Mouse (Mus musculus) kidney, embryonic 16.5 days (tissue): ENCODE measurements around the gene Fam129a. TPM values are rescaled to one million over a fixed set of nuclear protein-coding genes. Genes with fewer than 3 reads are reported as not detected.

ENCODE experiments used
- ATAC-seq: fragments of 200-750 bp; cut with Nextera tagmentation; 2 replicates; pipeline ENCODE4 v1.8.0; 2017; ENCODE audit warnings: moderate TSS enrichment; ENCODE audit not compliant: low FRiP score, low TSS enrichment
- H3K27ac ChIP-seq: fragments of 300-500 bp; sonication (generic); 2 replicates; pipeline ENCODE4 v1.5.1; 2014; ENCODE audit warnings: low read length
- H3K27me3 ChIP-seq: fragments of 300-500 bp; sonication (generic); 2 replicates; pipeline ENCODE4 v1.6.1; 2014; ENCODE audit warnings: low read length, control low read depth, mixed read lengths; ENCODE audit not compliant: insufficient read depth
- H3K36me3 ChIP-seq: fragments of 300-500 bp; sonication (generic); 2 replicates; pipeline ENCODE4 v1.6.1; 2014; ENCODE audit warnings: low read length, control low read depth, mixed read lengths; ENCODE audit not compliant: insufficient read depth
- H3K4me1 ChIP-seq: fragments of 300-500 bp; sonication (generic); 2 replicates; pipeline ENCODE4 v1.6.1; 2014; ENCODE audit warnings: low read length, control low read depth, mixed read lengths; ENCODE audit not compliant: insufficient read depth
- H3K4me2 ChIP-seq: fragments of 300-500 bp; sonication (generic); replicated peaks from 2 replicates; pipeline ENCODE4 v1.6.1; 2014; ENCODE audit warnings: low read depth, low read length
- H3K4me3 ChIP-seq: fragments of 300-500 bp; sonication (generic); 2 replicates; pipeline ENCODE4 v1.5.1; 2014; ENCODE audit warnings: mild to moderate bottlenecking, low read length
- H3K9ac ChIP-seq: fragments of 300-500 bp; sonication (generic); replicated peaks from 2 replicates; pipeline ENCODE4 v1.6.1; 2014; ENCODE audit warnings: low read length
- H3K9me3 ChIP-seq: fragments of 300-500 bp; sonication (generic); 2 replicates; pipeline ENCODE4 v1.6.1; 2016; ENCODE audit warnings: low read length, control low read depth
- WGBS: fragments of 180-500 bp; shearing (Covaris S2); extraction: QIAGEN DNeasy Blood & Tissue Kit; methylation state at CpG from one replicate; pipeline ENCODE4 v1.1.7; 2014; 5-methylcytosine and 5-hydroxymethylcytosine counted together
- polyA plus RNA-seq: library from polyadenylated mRNA; unstranded; fragments of >200 nt; fragmentation: Nextera tagmentation; extraction: Ambion mirVana; gene quantifications from 2 replicates; pipeline ENCODE4 v1.2.1, GENCODE M21; 2015

Fam129a gene
- polyA plus RNA-seq, 1 experiment from 2014 or later: 11.8 TPM

GRCm38 (mm10) chr1:151563401-151563800 is 7.6 kb upstream of the Fam129a start:
- H3K9ac ChIP-seq: no peak overlapping the region
- no peaks in the 10 kb centered on the region for H3K27me3 ChIP-seq
- H3K4me2 ChIP-seq: no peak overlapping the region
- no peaks in the 10 kb centered on the region for H3K9me3 ChIP-seq
- H3K27ac ChIP-seq: no peak overlapping the region
- no peak overlapping the region for H3K4me3 ChIP-seq
- H3K36me3 ChIP-seq: no peaks in the 10 kb centered on the region
- no peaks in the 10 kb centered on the region for H3K4me1 ChIP-seq
- WGBS: 61% methylated on average over 5 of the region's 5 CpGs
- no peak for ATAC-seq

- no peak overlapping the region for H3K4me2 ChIP-seq
- no peaks in the 10 kb centered on the region for H3K9me3 ChIP-seq
- H3K27me3 ChIP-seq: no peaks in the 10 kb centered on the region
- no peaks in the 10 kb centered on the region for H3K4me1 ChIP-seq
- ATAC-seq: no peak
- WGBS: 53% methylated on average over 6 of the region's 6 CpGs
- H3K4me3 ChIP-seq: no peak overlapping the region
- no peak overlapping the region for H3K9ac ChIP-seq
- no peak overlapping the region for H3K27ac ChIP-seq
- no peaks in the 10 kb centered on the region for H3K36me3 ChIP-seq
These were observed 7.1 kb upstream of the Fam129a start for GRCm38 (mm10) chr1:151563893-151564292.

GRCm38 (mm10) chr1:151564377-151564776 is 6.6 kb upstream of the Fam129a start:
- ATAC-seq: peak; percentile 89
- Histone ChIP-seq H3K27me3 (no peaks in the 10 kb centered on the region), H3K4me2 (no peak overlapping the region), H3K4me1 (no peaks in the 10 kb centered on the region), H3K9ac (no peak overlapping the region), H3K27ac (no peak overlapping the region), H3K36me3 (no peaks in the 10 kb centered on the region), H3K4me3 (no peak overlapping the region), H3K9me3 (no peaks in the 10 kb centered on the region)
- WGBS: 14% methylated on average over 12 of the region's 12 CpGs

- WGBS: 74% methylated on average over 7 of the region's 7 CpGs
- no peak overlapping the region for H3K27ac ChIP-seq
- H3K4me1 ChIP-seq: peaks cover 17% of the 10 kb centered on the region
- H3K36me3 ChIP-seq: no peaks in the 10 kb centered on the region
- H3K9me3 ChIP-seq: no peaks in the 10 kb centered on the region
- H3K9ac ChIP-seq: no peak overlapping the region
- H3K27me3 ChIP-seq: no peaks in the 10 kb centered on the region
- H3K4me2 ChIP-seq: no peak overlapping the region
- no peak overlapping the region for H3K4me3 ChIP-seq
- no peak for ATAC-seq
These were observed 2.3 kb upstream of the Fam129a start for GRCm38 (mm10) chr1:151568682-151569081.

GRCm38 (mm10) chr1:151571838-151572578 is 1.0 kb downstream of the Fam129a start:
- H3K27ac ChIP-seq: 0 out of 2 replicates have a peak overlapping the region, but pooled peaks have one; percentile 33
- ATAC-seq: 0 out of 2 replicates have a peak, but pooled peaks have one; percentile 2

GRCm38 (mm10) chr1:151572601-151573320 is 1.8 kb downstream of the Fam129a start:
- Histone ChIP-seq H3K27ac (no peak overlapping the region), H3K4me3 (no peak overlapping the region), H3K9me3 (no peaks in the 10 kb centered on the region), H3K36me3 (no peaks in the 10 kb centered on the region), H3K4me1 (peaks cover 21% of the 10 kb centered on the region), H3K9ac (no peak overlapping the region), H3K4me2 (peak overlapping the region; percentile 13; the same call in 1 of the 2 replicates), H3K27me3 (no peaks in the 10 kb centered on the region)
- 74% methylated on average over 7 of the region's 7 CpGs for WGBS
- no peak for ATAC-seq

More at GRCm38 (mm10) chr1:151571838-151572578, 1.0 kb downstream of the Fam129a start:
- H3K4me3 ChIP-seq: peak overlapping the region; percentile 58
- 21% methylated on average over 10 of the region's 10 CpGs for WGBS
- no peaks in the 10 kb centered on the region for H3K9me3 ChIP-seq
- no peaks in the 10 kb centered on the region for H3K36me3 ChIP-seq
- H3K27me3 ChIP-seq: no peaks in the 10 kb centered on the region
- H3K9ac ChIP-seq: peak overlapping the region; percentile 69
- peaks cover 21% of the 10 kb centered on the region for H3K4me1 ChIP-seq
- H3K4me2 ChIP-seq: peak overlapping the region; percentile 87

- no peak overlapping the region for H3K27ac ChIP-seq
- no peaks in the 10 kb centered on the region for H3K36me3 ChIP-seq
- WGBS: 82% methylated on average over 8 of the region's 8 CpGs
- no peaks in the 10 kb centered on the region for H3K27me3 ChIP-seq
- no peaks in the 10 kb centered on the region for H3K4me1 ChIP-seq
- H3K9me3 ChIP-seq: no peaks in the 10 kb centered on the region
- ATAC-seq: no peak
- no peak overlapping the region for H3K4me2 ChIP-seq
- H3K9ac ChIP-seq: no peak overlapping the region
- H3K4me3 ChIP-seq: no peak overlapping the region
These were observed 9.4 kb downstream of the Fam129a start for GRCm38 (mm10) chr1:151580200-151580982.

- no peaks in the 10 kb centered on the region for H3K4me1 ChIP-seq
These were observed 10.5 kb downstream of the Fam129a start for GRCm38 (mm10) chr1:151581454-151581853.

GRCm38 (mm10) chr1:151581977-151582376 is 11.0 kb downstream of the Fam129a start:
- Histone ChIP-seq H3K9ac (no peak overlapping the region), H3K4me2 (no peak overlapping the region), H3K36me3 (no peaks in the 10 kb centered on the region), H3K9me3 (no peaks in the 10 kb centered on the region), H3K27me3 (no peaks in the 10 kb centered on the region), H3K4me1 (no peaks in the 10 kb centered on the region), H3K4me3 (no peak overlapping the region), H3K27ac (no peak overlapping the region)
- 79% methylated on average over 3 of the region's 4 CpGs for WGBS
- no peak for ATAC-seq

More at GRCm38 (mm10) chr1:151581454-151581853, 10.5 kb downstream of the Fam129a start:
- Histone ChIP-seq H3K27me3 (no peaks in the 10 kb centered on the region), H3K9ac (no peak overlapping the region), H3K4me3 (no peak overlapping the region), H3K9me3 (no peaks in the 10 kb centered on the region), H3K27ac (no peak overlapping the region), H3K4me2 (no peak overlapping the region), H3K36me3 (no peaks in the 10 kb centered on the region)
- ATAC-seq: no peak
- 80% methylated on average over 6 of the region's 6 CpGs for WGBS
